Mouse (Mus musculus): ENCODE data around the gene Itga1.

Itga1 gene

DNA sequence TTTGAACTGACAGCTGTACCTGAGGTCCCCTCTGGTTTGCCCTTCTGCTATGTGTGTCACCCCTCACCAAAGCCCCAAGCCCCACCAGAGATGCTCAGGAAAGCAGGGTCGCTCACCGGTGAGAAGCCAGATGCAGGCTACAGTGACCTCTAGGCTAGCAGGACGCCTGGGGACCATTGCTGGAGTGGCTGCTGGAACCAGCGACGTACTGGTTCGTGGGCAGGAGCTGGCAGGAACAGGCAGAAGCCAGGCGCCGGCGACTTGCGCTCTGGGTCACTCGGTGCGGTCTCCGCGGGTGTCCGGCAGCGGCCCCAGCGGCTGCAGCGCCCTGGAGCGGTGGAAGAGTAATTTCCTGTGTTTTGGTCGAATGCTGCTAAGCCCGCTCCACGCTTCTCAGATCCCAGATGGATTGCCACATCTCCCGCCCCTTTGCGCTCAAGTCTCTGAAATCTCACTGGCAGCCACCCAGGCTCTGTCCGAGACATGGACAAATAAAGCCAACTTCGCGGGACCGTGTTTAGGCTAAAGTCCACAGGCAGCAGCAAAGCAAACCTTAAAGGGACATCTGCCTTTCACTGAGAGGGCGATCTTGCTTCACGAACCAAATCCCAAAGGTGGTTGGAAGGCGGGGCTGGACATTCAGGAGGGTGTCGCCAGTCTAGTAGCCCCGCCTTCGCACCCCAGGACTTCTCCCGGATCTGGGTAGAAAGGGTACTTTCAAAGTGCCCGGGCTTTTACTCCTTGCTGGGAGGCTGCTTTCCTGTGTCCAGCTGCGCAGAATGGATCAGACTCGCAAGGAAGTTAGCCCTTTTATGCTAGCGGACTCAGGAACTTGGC is at the start of gene Itga1, which contains the start of gene Gm49395:
TSS of gene Itga1 (minus strand) at position 610 of the 837 bp plus-strand sequence.
TSS of gene Gm49395 (minus strand) at position 567 of the 837 bp plus-strand sequence.
- peak; percentile 74 for DNase-seq (ENCODE audit: low spot score)

DNA sequence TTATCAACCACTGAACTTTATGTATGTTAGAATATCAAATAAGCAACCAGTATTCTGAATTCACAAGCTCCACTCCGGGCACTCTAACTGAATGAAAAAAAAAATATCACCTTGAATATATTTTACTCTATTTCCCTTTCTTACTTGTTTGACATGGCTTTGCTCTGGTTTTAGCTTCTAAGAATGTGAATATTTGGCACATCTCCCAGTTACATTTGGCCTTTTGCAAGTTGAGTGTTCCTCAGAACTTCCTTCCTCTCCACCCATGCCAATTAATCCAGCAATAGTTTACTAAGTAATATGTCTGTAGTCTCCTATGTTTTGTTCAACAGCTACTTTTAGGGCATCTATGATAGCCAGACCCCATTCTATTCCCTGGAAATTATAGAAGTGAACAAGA is 48.8 kb upstream of the Itga1 start:
- no peak for DNase-seq (ENCODE audit: low spot score)

DNA sequence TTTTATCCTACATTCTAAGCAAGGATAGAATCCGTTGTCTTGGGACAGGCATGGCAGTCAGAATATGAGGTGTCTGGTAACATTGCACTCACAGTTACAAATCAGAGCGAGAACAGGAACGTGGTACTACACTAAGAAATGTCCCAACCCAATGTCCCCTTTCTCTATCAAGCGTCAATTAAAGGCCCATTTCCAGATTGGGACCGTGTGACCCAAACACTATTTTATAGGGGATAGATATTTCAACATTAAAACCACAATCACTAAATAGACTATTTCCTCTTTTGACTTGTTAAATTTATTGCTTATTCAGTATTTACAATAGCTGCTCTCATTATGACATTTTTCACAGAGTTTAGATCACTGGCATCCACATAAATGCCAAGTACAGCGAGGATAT is 48.1 kb upstream of the Itga1 start:
- DNase-seq (ENCODE audit: low spot score), result no peak

DNA sequence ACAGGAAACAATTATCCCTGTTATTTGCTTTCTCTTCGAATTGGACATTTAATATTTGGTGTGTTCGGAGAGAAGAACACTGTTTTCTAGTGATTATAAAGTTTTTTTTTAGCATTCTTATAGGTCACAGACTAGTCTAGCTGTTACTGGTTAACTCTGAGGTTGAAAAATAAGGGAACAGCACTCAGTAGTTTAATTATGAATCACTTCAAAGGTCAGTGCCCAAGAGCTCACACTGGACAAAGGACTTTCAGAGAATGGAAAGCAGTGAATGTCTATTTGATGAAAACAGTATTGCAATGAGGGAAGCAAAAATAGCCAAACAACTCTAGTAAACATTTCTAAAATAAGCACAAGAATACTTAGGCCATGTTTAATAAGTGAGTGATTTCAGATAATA is 41.8 kb upstream of the Itga1 start:
- no peak for DNase-seq (ENCODE audit: low spot score)

- DNase-seq (ENCODE audit: low spot score), result no peak
These were observed 40.3 kb upstream of the Itga1 start for GRCm38 (mm10) chr13:115142066-115142465.

- no peak for DNase-seq (ENCODE audit: low spot score)
These were observed 36.7 kb upstream of the Itga1 start for GRCm38 (mm10) chr13:115138513-115138912.

DNA sequence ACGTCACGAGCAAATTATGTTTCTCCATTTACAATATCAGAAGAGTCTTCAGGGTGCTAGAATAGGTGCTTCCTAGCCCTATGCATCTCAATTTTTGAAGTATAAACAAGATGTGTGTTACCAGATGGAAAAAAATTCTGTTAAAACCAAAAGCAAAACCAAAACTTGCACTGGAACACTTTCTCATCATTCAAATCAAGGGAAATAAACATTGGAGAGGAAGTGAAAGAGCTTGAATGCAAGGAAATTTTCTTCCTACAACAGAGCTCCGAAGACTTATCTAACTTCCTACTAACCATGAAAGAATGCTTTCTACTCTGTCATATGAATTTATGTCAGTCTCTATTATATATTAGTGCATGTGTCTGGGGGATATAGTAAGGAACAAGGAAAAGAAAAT is 35.0 kb upstream of the Itga1 start:
- DNase-seq (ENCODE audit: low spot score), result no peak

- DNase-seq (ENCODE audit: low spot score), result peak; percentile 16
These were observed 30.7 kb upstream of the Itga1 start for GRCm38 (mm10) chr13:115132435-115132834.

- DNase-seq (ENCODE audit: low spot score), result no peak
These were observed 29.6 kb upstream of the Itga1 start for GRCm38 (mm10) chr13:115131381-115131780.

GRCm38 (mm10) chr13:115130035-115130434 is 28.3 kb upstream of the Itga1 start:
- no peak for DNase-seq (ENCODE audit: low spot score)

GRCm38 (mm10) chr13:115127826-115128225 is 26.1 kb upstream of the Itga1 start:
- DNase-seq (ENCODE audit: low spot score), result no peak

GRCm38 (mm10) chr13:115126534-115126933 is 24.8 kb upstream of the Itga1 start:
- DNase-seq (ENCODE audit: low spot score), result no peak

DNA sequence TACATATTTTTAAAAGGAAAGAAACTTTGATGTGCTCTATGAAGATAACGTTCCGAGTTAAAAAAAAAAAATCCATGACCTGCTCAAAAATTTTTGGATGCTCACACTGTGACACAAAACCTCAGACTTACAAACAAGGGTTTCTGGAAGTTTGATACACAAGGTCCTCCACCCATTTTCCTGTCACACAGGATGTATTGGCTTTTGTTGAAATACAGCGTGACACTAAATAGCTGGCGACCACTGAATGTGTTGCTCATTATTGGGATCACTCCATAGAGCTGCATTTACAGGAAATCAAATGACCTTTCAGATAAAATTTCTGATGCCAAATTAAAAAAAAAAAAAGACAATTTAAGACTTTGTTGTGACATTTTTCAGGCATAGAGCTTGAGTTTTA is 23.4 kb upstream of the Itga1 start:
- DNase-seq (ENCODE audit: low spot score), result no peak

DNA sequence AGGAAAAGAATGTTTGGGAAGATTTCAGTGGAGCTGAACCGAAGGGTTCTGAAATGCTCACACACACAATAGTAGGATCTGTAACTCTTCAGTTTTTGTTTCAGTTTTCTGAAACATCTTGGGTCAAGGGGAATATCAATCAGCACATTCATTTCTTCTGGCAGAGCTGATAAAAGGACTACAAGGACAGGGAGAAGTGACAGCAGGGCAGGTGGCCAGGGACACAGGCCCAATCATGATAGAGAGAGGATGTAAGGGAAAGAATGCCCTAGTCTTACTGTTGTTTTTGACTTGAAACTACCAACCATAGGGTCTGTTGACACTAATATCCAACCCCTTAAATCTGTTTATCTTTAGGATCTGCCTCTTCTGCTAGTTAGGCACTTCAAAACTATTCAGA is 22.8 kb upstream of the Itga1 start:
- DNase-seq (ENCODE audit: low spot score), result no peak

DNA sequence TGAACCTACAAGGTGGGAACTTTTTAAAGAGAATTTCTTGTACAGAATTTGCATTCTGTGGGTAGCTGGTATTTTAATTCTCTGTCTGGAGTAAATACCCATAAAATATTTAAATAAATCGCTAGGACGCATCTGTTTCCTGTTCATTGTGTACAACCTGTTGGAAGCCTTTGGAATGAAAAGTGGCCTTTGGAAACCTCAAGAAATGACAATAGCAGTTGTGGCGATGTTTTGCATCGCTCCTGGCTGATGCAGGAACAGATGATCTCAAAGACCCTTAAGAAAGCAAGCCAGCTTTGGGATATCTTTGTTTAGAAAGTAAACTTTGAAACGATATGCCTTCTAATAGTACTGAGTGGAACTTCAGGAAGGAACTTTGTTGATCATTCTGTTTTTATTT is 17.0 kb upstream of the Itga1 start:
- DNase-seq (ENCODE audit: low spot score), result no peak

GRCm38 (mm10) chr13:115118195-115118594 is 16.4 kb upstream of the Itga1 start:
- no peak for DNase-seq (ENCODE audit: low spot score)

DNA sequence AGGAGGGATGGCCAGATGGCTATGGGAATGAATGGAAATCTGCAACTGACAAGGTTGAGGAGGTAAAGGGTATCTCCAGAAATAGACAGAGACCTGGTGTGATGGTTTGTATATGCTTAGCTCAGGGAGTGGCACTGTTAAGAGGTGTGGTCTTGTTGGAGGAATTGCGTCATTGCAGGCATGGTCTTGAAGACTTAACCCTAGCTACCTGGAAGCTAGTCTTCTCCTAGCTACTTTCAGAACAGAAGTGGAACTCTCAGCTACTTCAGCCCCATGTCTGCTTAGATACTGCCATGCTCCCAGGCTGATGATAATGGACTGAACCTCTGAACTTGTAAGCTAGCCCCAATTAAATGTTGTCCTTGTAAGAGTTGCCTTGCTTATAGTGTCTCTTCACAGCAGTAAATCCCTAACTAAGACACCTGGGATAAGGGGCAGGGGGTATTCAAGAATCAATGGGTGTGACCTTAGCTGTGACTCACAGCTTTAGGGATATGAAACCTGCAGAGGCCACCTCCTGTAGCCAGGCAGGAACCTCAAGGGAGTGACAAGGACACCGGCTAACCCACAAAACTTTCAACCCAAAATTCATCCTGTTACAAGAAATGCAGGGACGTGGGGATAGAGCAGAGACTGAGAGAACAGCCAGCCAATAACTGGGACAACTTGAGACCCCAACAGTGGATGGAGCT is 15.3 kb upstream of the Itga1 start:
- no peak for DNase-seq (ENCODE audit: low spot score)

GRCm38 (mm10) chr13:115109628-115110027 is 7.9 kb upstream of the Itga1 start:
- DNase-seq (ENCODE audit: low spot score), result no peak

DNA sequence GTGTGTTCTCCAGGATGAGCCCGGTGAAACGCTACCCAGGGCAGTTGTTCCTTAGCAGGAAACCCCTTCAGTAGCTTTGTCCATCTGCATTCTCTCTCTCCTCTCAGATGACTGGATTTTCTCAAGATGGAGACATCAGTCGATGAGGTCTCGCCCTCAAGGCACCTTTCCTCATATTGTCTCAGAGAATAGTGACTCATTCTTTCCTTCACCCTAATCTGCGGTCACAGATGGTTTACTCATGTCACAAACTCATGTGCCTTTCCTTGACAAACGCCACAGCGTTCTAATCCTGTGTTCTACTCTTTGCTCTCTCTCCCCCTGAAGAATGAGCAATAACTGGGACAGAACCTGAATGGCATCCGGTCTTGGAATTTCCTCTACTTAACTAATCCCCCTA is 5.7 kb upstream of the Itga1 start:
- no peak for DNase-seq (ENCODE audit: low spot score)

DNA sequence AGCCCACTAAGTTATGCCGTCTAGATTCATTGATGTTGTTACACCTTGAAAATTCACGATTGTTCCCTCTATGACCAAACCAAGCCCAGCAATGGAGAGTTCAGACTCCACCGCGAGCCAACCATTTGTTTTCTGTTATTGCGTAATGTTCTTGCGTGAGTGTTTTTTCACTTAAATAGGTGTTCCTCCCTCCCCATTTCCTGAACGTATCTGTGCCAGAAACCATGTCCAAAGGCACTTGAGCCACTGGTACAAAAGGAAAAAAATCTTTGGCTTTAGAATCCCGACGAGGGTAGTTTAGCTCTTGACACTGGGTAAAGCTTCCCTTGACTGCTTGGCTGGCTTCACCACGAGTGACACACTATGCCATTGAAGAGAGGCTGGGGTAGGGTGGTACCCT is 4.4 kb upstream of the Itga1 start:
- DNase-seq (ENCODE audit: low spot score), result no peak

- DNase-seq (ENCODE audit: low spot score), result no peak
These were observed 990 bp upstream of the Itga1 start for GRCm38 (mm10) chr13:115102754-115103153.

GRCm38 (mm10) chr13:115100381-115101177 is 1.2 kb downstream of the Itga1 start:
- DNase-seq (ENCODE audit: low spot score), result no peak

- DNase-seq (ENCODE audit: low spot score), result no peak
These were observed 2.4 kb downstream of the Itga1 start for GRCm38 (mm10) chr13:115099381-115099780.
